Mouse (Mus musculus) hindbrain, embryonic 15.5 days (tissue): ENCODE data around the gene Thra. TPM values are rescaled to one million over a fixed set of nuclear protein-coding genes. Genes with fewer than 3 reads are reported as not detected.
A peak's percentile ranks its signal among the peaks of the same experiment; 100 is the strongest.

ENCODE experiments used
- ATAC-seq: fragments of 200-750 bp; cut with Nextera tagmentation; 2 replicates; pipeline ENCODE4 v1.8.0; 2017; ENCODE audit warnings: low read depth, moderate number of reproducible peaks, moderate TSS enrichment; ENCODE audit not compliant: low FRiP score
- H3K27ac ChIP-seq: fragments of 300-500 bp; sonication (generic); replicated peaks from 2 replicates; pipeline ENCODE4 v1.5.1; 2015; ENCODE audit warnings: mild to moderate bottlenecking, inconsistent platforms
- H3K27me3 ChIP-seq: fragments of 300-500 bp; sonication (generic); 2 replicates; pipeline ENCODE4 v1.6.1; 2015; ENCODE audit warnings: control low read depth, inconsistent platforms
- H3K36me3 ChIP-seq: fragments of 300-500 bp; sonication (generic); 2 replicates; pipeline ENCODE4 v1.6.1; 2015; ENCODE audit warnings: control low read depth, inconsistent platforms
- H3K4me1 ChIP-seq: fragments of 300-500 bp; sonication (generic); replicated peaks from 2 replicates; pipeline ENCODE4 v1.6.1; 2015; ENCODE audit warnings: control low read depth, inconsistent platforms
- H3K4me2 ChIP-seq: fragments of 300-500 bp; sonication (generic); 2 replicates; pipeline ENCODE4 v1.6.1; 2015; ENCODE audit warnings: moderate library complexity, mild to moderate bottlenecking, inconsistent platforms
- H3K4me3 ChIP-seq: fragments of 300-500 bp; sonication (generic); 2 replicates; pipeline ENCODE4 v1.5.1; 2015; ENCODE audit warnings: mild to moderate bottlenecking, inconsistent platforms
- H3K9ac ChIP-seq: fragments of 300-500 bp; sonication (generic); 2 replicates; pipeline ENCODE4 v1.6.1; 2015; ENCODE audit warnings: inconsistent platforms
- H3K9me3 ChIP-seq: fragments of 300-500 bp; sonication (generic); 2 replicates; pipeline ENCODE4 v1.6.1; 2016; ENCODE audit warnings: control low read depth, inconsistent platforms
- WGBS: fragments of 180-500 bp; shearing (Covaris S2); methylation state at CpG from one replicate; pipeline ENCODE4 v1.1.7; 2015; 5-methylcytosine and 5-hydroxymethylcytosine counted together
- polyA plus RNA-seq: library from polyadenylated mRNA; unstranded; fragments of >200 nt; fragmentation: Nextera tagmentation; extraction: Ambion mirVana; gene quantifications from 2 replicates; pipeline ENCODE4 v1.2.1, GENCODE M21; 2015

Gene Thra
- polyA plus RNA-seq, 1 experiment from 2014 or later, result 138 TPM

DNA sequence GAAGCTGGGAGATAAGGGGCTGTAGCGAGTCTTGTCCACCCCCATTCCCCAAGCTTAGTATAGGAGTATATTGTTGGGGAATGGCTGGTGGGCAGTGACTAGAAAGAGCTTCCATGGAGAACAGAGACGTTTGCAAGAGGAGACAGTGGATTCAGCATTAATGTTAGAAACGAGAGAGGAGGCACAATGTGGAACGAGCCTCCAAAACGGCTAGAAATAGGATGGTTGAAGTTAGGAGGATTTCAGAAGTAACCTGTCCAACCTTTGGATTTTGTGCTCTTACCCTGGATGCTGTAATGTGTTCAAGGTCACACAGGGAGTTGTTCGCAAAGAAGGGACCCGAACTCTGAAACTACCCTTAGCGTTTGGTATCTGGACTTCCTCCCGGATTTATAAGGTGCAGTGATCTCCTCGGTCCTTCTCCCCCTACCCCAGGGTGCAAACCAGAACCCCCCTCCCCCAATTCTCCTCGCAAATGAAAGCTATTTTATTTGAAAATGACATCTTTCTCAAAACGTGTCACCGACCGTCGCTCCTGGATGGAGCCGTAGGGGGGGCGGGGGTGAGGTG is 698 bp downstream of the Thra start:
- ATAC-seq, result peak; percentile 0; the same call in 1 of the 2 replicates
- H3K9ac ChIP-seq, result peak overlapping the region; percentile 98
- H3K4me3 ChIP-seq, result peak overlapping the region; percentile 89
- H3K4me2 ChIP-seq, result peak overlapping the region; percentile 93
- 0% methylated on average over 17 of the region's 17 CpGs for WGBS
- no peaks in the 10 kb centered on the region for H3K27me3 ChIP-seq
- peak overlapping the region; percentile 99 for H3K27ac ChIP-seq
- H3K4me1 ChIP-seq, result peaks cover 68% of the 10 kb centered on the region
- H3K36me3 ChIP-seq, result no peaks in the 10 kb centered on the region
- no peaks in the 10 kb centered on the region for H3K9me3 ChIP-seq

- peak; percentile 64 for ATAC-seq
- no peaks in the 10 kb centered on the region for H3K36me3 ChIP-seq
- peak overlapping the region; percentile 98 for H3K9ac ChIP-seq
- H3K27ac ChIP-seq, result peak overlapping the region; percentile 99
- no peaks in the 10 kb centered on the region for H3K9me3 ChIP-seq
- peak overlapping the region; percentile 89 for H3K4me3 ChIP-seq
- peaks cover 74% of the 10 kb centered on the region for H3K4me1 ChIP-seq
- peak overlapping the region; percentile 93 for H3K4me2 ChIP-seq
- 2% methylated on average over 78 of the region's 86 CpGs for WGBS
- no peaks in the 10 kb centered on the region for H3K27me3 ChIP-seq
Observed at GRCm38 (mm10) chr11:98741622-98742396, 1.4 kb downstream of the Thra start.

- Histone ChIP-seq H3K9me3 (no peaks in the 10 kb centered on the region), H3K27ac (peak overlapping the region; percentile 99), H3K36me3 (no peaks in the 10 kb centered on the region), H3K4me3 (peak overlapping the region; percentile 89), H3K9ac (peak overlapping the region; percentile 98), H3K4me1 (peaks cover 81% of the 10 kb centered on the region), H3K27me3 (no peaks in the 10 kb centered on the region), H3K4me2 (peak overlapping the region; percentile 93)
- ATAC-seq, result peak; percentile 19; the same call in 1 of the 2 replicates
- 1% methylated on average over 11 of the region's 21 CpGs for WGBS
Observed at GRCm38 (mm10) chr11:98742397-98743291, 2.2 kb downstream of the Thra start.

DNA sequence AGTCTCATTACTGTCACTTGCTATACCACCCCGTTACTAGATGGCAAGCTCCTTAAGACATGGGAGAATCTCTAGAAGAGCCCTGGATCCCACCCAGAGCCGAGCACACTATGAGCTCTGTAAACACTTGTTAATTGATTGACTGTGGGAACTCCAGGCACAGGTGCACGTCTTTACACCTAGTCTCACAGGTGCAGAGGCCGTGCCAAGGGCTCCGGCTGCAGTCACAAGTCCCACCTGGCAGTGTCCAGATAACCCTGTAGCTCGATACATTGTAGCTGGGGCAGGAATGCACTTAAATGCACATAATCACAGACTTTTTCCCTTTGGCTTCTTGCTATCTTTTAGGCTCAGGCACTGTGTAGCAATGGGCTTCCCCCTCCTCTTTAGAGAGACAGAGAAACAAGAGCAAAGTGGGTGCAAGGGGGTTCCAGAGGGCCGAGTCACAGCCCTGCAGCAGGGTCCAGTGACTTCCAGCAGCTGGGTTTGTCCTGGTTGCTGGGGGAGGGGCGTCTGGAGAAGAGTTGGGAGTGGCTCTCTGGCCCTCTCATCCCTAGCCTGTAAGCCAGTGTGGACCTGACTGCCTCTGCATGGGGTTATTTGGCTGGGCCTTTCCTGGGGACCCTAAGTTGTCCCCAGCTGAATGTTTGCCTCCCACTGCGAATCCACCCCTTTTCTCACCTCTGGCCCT is 3.4 kb downstream of the Thra start:
- Histone ChIP-seq H3K4me2 (peak overlapping the region; percentile 93), H3K4me3 (peak overlapping the region; percentile 89), H3K4me1 (peaks cover 82% of the 10 kb centered on the region), H3K27ac (peak overlapping the region; percentile 99), H3K9ac (peak overlapping the region; percentile 98), H3K27me3 (no peaks in the 10 kb centered on the region), H3K9me3 (no peaks in the 10 kb centered on the region), H3K36me3 (no peaks in the 10 kb centered on the region)
- WGBS, result 3% methylated on average over 9 of the region's 9 CpGs
- no peak for ATAC-seq

- peak overlapping the region; percentile 89 for H3K4me3 ChIP-seq
- H3K27ac ChIP-seq, result peak overlapping the region; percentile 99
- WGBS, result 33% methylated on average over 7 of the region's 7 CpGs
- no peaks in the 10 kb centered on the region for H3K9me3 ChIP-seq
- H3K36me3 ChIP-seq, result no peaks in the 10 kb centered on the region
- H3K27me3 ChIP-seq, result no peaks in the 10 kb centered on the region
- peaks cover 83% of the 10 kb centered on the region for H3K4me1 ChIP-seq
- peak overlapping the region; percentile 93 for H3K4me2 ChIP-seq
- no peak for ATAC-seq
- H3K9ac ChIP-seq, result peak overlapping the region; percentile 98
Observed at GRCm38 (mm10) chr11:98744456-98745019, 4.1 kb downstream of the Thra start.

DNA sequence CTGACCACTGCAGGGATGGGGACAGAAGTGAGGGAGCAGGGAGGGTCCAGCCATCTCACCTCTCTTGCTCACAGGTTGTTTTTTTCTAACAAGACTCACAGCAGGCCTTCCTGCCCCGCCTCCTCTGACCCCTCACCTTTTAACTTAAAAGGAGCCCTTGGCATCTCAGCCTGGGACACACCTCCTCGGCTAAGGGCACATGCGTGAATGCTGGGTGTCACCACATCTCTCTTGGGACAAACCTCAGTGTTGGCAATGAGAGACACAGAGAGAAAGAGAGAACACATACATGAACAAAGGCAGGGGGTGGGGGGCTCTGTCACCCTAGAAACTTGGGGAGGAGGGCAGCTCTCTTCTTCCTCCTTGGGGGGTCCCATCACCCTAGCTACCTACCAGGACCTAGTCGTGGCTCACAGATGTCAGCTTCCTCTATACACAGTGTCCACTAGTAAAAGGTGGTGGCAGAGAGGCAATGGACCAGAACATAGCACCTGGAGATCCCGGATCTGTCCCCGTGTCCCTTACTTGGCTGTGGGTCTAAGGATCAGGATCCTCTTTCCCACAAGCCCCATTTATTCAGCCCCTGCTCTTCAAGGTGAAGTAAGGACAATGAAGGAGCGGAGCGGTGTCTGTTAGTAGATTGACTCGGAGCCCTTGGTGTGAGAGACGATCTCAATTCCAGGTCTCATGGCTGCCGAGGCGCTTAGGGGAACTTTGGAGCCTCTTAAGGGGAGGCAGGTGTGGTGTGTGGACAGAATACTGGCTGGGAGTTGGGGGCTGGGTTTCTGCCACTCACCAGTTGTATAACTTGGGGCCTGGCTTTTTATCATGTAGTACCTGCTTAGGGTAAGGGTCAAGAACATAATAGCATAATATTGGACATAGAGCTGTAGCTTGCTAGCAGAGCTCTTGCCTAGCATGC is 5.8 kb downstream of the Thra start:
- peak overlapping the region; percentile 98 for H3K9ac ChIP-seq
- no peak for ATAC-seq
- H3K27me3 ChIP-seq, result no peaks in the 10 kb centered on the region

GRCm38 (mm10) chr11:98746855-98747693 is 6.6 kb downstream of the Thra start:
- peak; percentile 49 for ATAC-seq

More for the DNA sequence above, 5.8 kb downstream of the Thra start:
- Histone ChIP-seq H3K36me3 (no peaks in the 10 kb centered on the region), H3K4me1 (peaks cover 83% of the 10 kb centered on the region), H3K4me2 (peak overlapping the region; percentile 93), H3K27ac (peak overlapping the region; percentile 99), H3K4me3 (peak overlapping the region; percentile 18; the same call in 1 of the 2 replicates), H3K9me3 (no peaks in the 10 kb centered on the region)
- 36% methylated on average over 12 of the region's 12 CpGs for WGBS

GRCm38 (mm10) chr11:98747804-98748505 is 7.5 kb downstream of the Thra start:
- WGBS, result 8% methylated on average over 6 of the region's 6 CpGs
- Histone ChIP-seq H3K9me3 (no peaks in the 10 kb centered on the region), H3K4me1 (peaks cover 97% of the 10 kb centered on the region), H3K4me2 (peak overlapping the region; percentile 93), H3K9ac (peak overlapping the region; percentile 47), H3K27me3 (no peaks in the 10 kb centered on the region), H3K4me3 (peak overlapping the region; percentile 21), H3K27ac (peak overlapping the region; percentile 99), H3K36me3 (no peaks in the 10 kb centered on the region)
- ATAC-seq, result no peak

More at GRCm38 (mm10) chr11:98746855-98747693, 6.6 kb downstream of the Thra start:
- 3% methylated on average over 18 of the region's 19 CpGs for WGBS
- Histone ChIP-seq H3K4me1 (peaks cover 92% of the 10 kb centered on the region), H3K4me2 (peak overlapping the region; percentile 93), H3K9ac (peak overlapping the region; percentile 20), H3K4me3 (peak overlapping the region; percentile 18), H3K36me3 (no peaks in the 10 kb centered on the region), H3K27me3 (no peaks in the 10 kb centered on the region), H3K27ac (peak overlapping the region; percentile 99), H3K9me3 (no peaks in the 10 kb centered on the region)
